Comparison of ENCODE assay signal across 28 mouse cellular contexts in the genomic region with DNA sequence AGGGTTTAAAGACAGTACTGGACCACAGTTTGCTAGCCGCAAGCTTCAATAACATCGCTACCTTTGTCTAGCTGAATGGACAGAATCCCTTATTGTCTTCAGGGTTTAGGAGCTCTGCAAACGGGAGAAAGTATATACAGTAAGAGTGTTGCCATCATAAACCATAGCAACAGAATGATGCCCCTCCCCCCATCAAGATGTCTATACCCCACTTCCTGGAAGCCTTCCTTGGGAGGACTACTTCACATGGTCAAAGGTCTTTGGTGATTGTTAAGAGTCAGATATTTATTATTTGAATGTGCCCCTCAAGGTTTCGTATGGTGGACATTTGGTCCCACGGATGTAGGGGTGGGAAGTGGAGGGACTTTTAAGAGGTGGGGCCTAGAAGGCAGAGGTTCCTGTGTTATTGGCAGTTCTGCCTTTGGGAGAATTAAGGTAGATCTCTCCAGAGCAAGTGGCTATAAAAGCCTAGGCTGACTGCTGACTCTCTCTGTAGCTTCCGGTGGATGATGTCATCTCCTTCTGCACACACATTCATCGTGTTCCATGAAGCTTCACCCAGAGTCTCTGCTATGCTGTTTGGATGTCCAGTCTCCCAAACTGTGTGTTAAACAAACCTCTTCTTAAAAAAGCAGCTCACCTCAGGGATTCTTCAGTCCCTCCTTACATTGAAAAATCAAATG. TPM values are rescaled to one million over a fixed set of nuclear protein-coding genes. Genes with fewer than 3 reads are reported as not detected.
"Had no signal": no experiment of that assay in that cellular context is flagged by ENCODE, and none has a peak within 500 bp of the region (broad histone marks: within the 10 kb centered on the region; RNA-seq: fewer than 3 reads in every experiment).

No protein-coding gene starts in this region.

- H3K27me3 ChIP-seq: heart, embryonic 13.5 days; heart, embryonic 15.5 days; hindbrain, embryonic 13.5 days; hindbrain, embryonic 15.5 days; kidney, embryonic 15.5 days; limb, embryonic 12.5 days; liver, embryonic 13.5 days had no signal

- ATAC-seq: inflammation-experienced regulatory T-cells, adult 6 months had no signal

- DNase-seq: gastrocnemius, postnatal 14 days; gastrocnemius, postnatal 36 days; heart, adult 11 months; heart, adult 2 months; heart, postnatal 14 days; heart, postnatal 36 days; kidney, adult 11 months; kidney, adult 2 months; kidney, adult 9 months; kidney, postnatal 14 days; kidney, postnatal 36 days; liver; liver, embryonic 13.5 days had no signal

- H3K4me2 ChIP-seq: heart, embryonic 11.5 days; heart, embryonic 13.5 days; heart, embryonic 15.5 days; hindbrain, embryonic 13.5 days; hindbrain, embryonic 15.5 days; kidney, embryonic 15.5 days; limb, embryonic 12.5 days; liver, embryonic 11.5 days; liver, embryonic 13.5 days had no signal

- H3K9ac ChIP-seq: heart, embryonic 13.5 days; heart, embryonic 15.5 days; hindbrain, embryonic 13.5 days; hindbrain, embryonic 15.5 days; kidney, embryonic 15.5 days; limb, embryonic 12.5 days; liver, embryonic 13.5 days had no signal

- H3K36me3 ChIP-seq: heart, embryonic 13.5 days; heart, embryonic 15.5 days; hindbrain, embryonic 13.5 days; hindbrain, embryonic 15.5 days; kidney, embryonic 15.5 days; limb, embryonic 10.5 days; limb, embryonic 12.5 days; liver, embryonic 13.5 days had no signal

- H3K27ac ChIP-seq: heart, adult 2 months; heart, embryonic 13.5 days; heart, embryonic 15.5 days; hindbrain, embryonic 13.5 days; hindbrain, embryonic 15.5 days; kidney, embryonic 15.5 days; kidney, postnatal 0 days; layer of hippocampus, adult 2 months; left cerebral cortex, adult 2 months; limb, embryonic 10.5 days; limb, embryonic 12.5 days; liver, embryonic 13.5 days had no signal

- H3K4me1 ChIP-seq: liver, embryonic 13.5 days had no signal

- H3K9me3 ChIP-seq: heart, embryonic 13.5 days; heart, embryonic 15.5 days; hindbrain, embryonic 13.5 days; hindbrain, embryonic 15.5 days; kidney, embryonic 15.5 days; limb, embryonic 10.5 days; limb, embryonic 12.5 days; liver, embryonic 13.5 days had no signal

- H3K4me3 ChIP-seq: heart, adult 2 months; heart, embryonic 13.5 days; heart, embryonic 15.5 days; hindbrain, embryonic 13.5 days; hindbrain, embryonic 15.5 days; kidney, embryonic 15.5 days; layer of hippocampus, adult 2 months; left cerebral cortex, adult 2 months; limb, embryonic 10.5 days; limb, embryonic 12.5 days; liver, embryonic 13.5 days had no signal

RNA-seq across cellular contexts. Expression of gene Adtrp, which starts 42.2 kb away (rescaled TPM):
- total RNA-seq: hematopoietic stem cell, adult 5-6 weeks; layer of hippocampus, adult 2 months; left cerebral cortex, adult 2 months had no signal
- polyA plus RNA-seq: heart, embryonic 11.5 days; hindbrain, embryonic 11.5 days; inflammation-experienced regulatory T-cells, adult 6 months; limb, embryonic 10.5 days; liver, embryonic 13.5 days had no signal
